Mouse (Mus musculus): ENCODE data around the gene Pnma3.

GRCm38 (mm10) chrX:73064415-73064793, at the start of gene Pnma3:
- TF ChIP-seq EP300 (IDR thresholded peaks at IDR 0.05; ENCODE audit: low read depth) (no peak), CTCF (IDR thresholded peaks at IDR 0.05; ENCODE audit: low read depth) (no peak)

Measured in heart, postnatal 0 days (tissue).